Mouse (Mus musculus): Measurements from ENCODE around the gene Map1b.

GRCm38 (mm10) chr13:99433068-99434008 is 83.0 kb downstream of the Map1b start:
- TF ChIP-seq CHD2 (IDR thresholded peaks at IDR 0.05; ENCODE audit: low read depth, low read length) (no peak), ZNF384 (IDR thresholded peaks at IDR 0.05; ENCODE audit: low read depth, low read length) (no peak), MAFK (IDR thresholded peaks at IDR 0.05; ENCODE audit: insufficient read depth, low read depth, low read length) (peak; percentile 67; the same call in 1 of the 2 replicates), ZC3H11A (IDR thresholded peaks at IDR 0.05; ENCODE audit: borderline replicate concordance, low read depth, low read length) (no peak), HCFC1 (IDR thresholded peaks at IDR 0.05; ENCODE audit: borderline replicate concordance, insufficient read depth, low read length) (no peak; the same call in 1 of the 2 replicates)

All from ES-E14 (cell line).